Mouse (Mus musculus) lung, postnatal 36 days (tissue): ENCODE measurements around the gene Mex3d.
A peak's percentile ranks its signal among the peaks of the same experiment; 100 is the strongest.
"Not testable (repeated sequence)": the region's sequence is repeated elsewhere in the genome, so short reads cannot be mapped to it uniquely, and the experiment has no call there.

ENCODE experiments used
- DNase-seq: peaks from one replicate; pipeline ENCODE4 v3.0.0; 2022; ENCODE audit warnings: mixed read lengths

The Mex3d gene

DNA sequence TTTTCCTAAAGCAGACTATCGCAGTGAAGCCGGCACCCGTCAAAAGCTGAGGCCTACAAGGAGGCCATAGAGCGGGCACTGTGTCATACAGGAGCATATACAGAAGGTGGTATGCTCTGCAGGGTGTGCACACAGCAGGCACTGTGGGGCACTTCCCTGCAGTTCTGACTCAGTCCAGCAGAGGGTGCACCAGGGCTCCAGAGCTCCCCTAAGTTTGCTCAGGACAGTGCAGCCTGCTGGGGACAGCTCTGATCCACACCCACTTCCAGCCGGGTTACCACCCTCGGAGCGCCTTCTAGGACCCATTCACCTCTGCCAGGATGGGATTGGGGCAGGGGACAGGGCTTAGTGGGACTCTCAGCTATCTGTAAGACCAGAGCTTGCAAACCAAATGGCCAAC is 37.2 kb downstream of the Mex3d start:
- peak; percentile 92 for DNase-seq

DNA sequence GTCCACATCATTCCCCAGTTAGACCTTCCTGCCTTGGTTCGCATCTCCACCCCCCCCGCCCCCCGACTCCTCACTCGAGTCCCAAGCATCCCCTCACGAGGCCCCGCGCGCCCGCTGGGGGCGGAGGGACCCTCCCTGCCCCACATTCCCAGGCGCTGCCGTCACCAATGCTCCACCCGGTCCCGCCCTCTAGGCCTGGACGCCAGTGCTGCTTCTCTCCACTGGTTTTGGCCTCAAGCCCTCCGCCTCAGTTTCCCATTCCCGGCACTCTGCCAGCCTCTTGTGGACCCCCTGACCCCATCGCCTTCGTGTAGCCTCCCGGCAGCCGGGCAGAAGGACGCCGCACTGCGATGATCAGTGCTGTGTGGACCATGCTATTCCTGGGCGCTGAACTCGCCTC is 38.5 kb downstream of the Mex3d start:
- DNase-seq, result no peak

DNA sequence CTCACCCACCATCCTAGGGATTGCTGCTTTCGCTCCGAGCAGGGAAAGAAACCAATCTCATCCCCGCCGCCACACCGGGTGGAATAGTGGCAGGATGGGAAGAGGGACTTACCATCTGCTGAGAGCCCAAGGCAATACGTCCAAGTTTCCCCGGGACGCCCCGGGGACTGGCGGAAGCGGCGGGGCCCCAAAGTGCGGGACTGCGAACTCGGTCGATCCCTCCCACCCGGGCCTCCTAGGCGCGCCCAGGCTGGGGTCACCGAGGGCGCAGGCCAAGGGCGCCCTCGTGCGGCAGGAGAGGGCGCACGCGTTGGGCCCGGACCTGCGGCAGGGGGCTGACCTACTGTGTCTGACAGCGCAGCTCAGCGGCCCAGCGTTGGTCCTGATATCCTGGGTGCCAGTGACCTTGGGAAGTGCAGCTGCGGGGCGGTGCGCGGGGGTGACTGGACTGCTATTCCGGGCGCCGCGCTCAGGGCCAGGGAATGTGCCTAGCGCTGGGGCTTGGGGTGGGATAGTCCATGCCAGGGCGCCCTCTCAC is 39.1 kb downstream of the Mex3d start, which contains the start of gene Adamtsl5:
TSS of gene Adamtsl5 (minus strand) at position 169 of the 538 bp plus-strand sequence.
- peak; percentile 70 for DNase-seq

DNA sequence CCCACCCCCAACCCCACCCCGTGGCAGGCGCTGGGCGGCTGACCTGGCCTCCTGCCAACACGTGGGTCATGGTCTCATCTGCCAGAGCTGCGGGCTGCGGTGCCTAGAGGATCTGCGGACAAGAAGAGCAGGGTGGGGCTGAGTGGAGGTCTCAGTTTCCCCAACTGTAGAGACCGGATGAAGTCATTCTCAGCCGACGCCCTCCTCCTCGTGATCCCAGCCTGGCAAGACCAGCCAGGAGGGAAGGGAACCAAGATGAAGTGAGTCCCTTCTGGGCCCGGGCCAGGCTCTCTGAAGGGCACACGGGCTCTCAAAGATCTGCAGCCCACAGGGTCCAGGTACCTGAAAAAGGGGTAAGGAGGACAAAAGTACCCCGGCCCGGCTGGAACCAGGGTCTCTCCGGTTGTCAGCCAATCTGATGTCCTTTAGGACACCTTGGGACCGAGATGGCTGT is 39.9 kb downstream of the Mex3d start:
- DNase-seq, result peak; percentile 60

DNA sequence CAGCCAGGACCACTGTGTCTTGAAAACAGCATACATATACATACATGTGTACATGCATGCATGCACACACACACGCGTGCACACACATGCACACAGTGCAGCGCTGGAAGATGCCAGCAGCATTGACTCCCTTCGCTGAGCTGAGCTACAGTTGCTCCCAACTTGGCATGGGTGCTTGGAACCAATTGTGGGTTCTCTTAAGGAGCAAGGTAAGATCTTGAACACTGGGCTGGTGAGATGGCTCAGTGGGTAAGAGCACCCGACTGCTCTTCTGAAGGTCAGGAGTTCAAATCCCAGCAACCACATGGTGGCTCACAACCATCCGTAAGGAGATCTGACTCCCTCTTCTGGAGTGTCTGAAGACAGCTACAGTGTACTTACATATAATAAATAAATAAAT is 41.5 kb downstream of the Mex3d start:
- DNase-seq, result not testable (repeated sequence)

DNA sequence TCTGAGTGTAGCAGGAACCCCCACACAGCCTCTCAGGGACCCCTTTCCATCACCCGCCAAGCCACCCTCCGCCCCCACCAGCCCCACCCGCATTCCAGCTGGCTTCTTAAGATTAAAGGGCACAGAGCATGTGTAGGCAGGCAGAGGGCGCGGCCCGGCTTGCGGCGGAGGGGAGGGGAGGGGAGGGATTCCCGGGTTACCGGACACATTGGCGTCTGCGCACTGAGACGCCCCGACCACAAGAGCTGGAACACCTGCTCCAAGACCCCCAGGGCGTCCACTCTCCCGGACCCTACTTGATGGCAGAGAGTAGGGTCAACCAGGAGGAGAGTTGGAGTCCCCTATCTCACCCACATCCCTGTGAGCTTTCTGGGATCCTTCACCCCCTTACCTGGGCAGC is 42.3 kb downstream of the Mex3d start:
- DNase-seq, result peak; percentile 64

DNA sequence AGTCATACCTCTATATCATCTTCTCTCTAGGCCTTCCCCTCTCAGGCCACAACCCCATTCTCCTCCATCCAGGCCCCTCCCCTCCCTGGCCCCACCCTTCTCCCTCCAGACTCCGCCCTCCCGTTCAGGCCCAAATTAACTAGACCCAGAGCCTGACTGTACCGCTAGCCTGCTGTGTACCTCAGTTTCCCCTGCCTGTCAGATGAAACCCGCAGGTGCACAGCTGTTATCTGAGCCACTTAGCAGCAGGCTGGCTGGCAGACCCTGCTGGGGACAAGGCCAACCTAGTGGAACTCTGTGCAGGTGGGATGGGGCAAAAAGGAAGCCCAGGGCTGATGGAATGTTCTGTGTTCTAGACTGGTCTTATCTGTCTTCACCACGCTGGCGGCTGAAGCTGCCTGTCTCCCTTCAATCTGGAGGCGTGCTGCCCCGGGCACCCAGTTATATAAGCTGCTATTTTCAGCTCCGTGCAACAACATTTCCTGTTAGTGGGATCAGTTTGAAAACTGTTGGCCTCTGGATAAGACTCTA is 43.3 kb downstream of the Mex3d start:
- peak; percentile 73 for DNase-seq

DNA sequence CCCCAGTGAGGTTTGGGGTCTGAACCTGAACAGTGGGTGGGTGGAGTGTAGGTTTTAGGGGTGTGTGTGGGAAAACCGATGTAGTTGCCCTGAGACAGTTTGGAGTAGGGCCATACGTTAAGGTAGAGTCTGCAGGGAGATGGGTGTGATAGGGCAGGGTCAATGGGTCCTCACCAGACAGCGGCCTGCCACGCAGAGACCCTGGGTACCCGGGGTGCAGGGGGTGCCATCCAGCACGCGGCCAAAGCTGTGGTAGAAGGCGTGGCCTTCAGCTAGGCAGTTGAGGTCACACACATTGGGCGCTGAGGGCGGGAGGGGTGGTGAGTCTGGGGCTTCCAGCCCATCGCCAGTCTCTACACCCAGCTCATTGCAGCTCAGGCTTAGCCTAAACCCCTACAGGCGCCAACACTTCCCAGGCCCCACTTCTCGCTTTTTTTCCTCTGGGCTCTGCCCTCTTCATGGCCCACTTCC is 44.0 kb downstream of the Mex3d start:
- DNase-seq, result no peak

DNA sequence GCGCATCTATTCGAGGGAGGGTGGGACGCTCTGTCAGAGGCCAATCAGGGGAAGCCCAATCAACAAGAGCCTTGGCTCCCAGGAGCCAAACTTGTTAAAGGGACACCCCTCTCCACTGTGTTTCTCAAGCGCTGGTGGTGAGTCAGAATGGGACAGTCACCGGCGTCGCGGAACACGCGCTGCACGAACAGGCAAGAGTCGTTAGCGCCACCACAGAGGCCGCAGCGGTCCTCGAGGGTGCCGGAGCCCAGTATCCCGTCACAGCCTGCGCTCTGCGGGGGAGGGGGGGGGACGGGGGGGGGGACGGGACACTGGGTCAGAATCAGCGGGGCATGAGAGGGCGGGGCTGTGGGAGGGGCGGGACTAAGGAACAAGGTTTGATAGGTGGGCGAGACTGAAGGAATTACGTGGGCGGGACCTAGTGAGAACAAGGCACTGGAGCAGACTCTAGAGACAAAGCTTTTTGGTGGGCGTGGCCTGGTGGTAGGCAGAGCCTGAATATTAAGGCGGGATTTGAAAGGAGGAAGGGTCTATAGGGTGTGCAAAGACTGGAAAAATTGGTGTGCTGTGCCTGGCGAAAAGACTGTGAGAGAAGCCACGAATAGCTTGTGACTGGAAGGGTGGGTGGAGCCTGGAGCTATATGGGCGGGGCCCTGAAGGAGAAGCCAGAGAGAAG is 44.6 kb downstream of the Mex3d start:
- DNase-seq, result peak; percentile 82

DNA sequence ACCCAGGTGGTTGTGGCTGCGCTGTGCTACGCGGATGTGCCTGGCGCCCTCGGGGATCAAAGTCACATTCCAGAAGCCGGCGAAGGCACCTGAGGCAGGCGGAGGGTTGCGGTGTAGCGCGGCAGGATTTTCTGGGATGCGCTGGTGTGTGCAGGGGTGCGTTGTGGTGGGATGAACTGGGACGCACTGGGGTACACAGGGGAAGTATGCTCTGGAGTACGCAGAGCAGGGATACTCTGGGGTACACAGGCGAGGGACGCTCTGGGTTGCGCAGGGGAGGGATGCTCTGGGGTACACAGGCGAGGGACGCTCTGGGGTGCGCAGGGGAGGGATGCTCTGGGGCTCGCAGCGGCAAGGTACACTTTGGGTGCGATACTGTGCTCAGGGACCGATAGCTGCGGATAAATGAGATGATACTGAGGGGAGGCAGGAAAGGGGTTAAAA is 45.1 kb downstream of the Mex3d start:
- DNase-seq, result no peak

DNA sequence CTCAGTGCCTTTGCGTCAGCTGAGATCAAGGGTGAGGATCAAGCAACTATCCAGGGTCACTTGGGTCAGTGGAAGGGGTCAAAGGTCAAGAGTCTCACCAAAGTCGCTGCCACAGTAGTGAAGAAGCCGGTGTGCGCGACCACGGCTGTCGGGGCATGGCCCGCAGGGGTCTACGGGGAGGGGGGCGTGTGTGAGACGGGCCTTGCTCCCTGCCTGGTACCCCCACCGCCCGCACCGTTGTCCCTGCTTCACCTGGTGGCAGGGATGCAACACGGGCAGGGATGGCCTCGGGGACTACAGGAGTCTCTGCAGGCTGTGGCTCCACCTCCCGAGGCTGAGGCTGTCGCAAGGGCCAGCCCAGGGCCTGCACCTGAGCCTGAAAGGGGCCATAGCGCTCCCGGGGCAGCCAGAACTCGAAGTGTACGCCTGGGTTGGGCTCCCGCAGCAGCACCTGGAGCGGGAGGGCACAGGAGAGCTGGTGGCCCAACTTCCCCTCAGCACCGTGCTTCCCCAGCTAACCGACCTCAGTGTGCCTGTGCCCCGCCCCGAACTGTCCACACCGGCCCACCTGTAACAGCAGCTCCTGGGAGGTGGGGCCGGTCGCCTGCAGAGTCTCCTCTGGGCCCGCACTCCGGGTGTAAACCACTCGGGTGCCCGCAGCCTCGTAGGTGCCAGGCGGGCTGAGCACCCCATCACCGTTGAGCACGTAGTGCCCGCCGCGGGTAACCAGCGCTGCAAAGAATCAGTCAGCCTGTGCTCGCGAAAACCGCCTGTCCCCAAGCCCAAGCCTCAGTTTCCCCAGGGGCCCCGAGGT is 45.8 kb downstream of the Mex3d start:
- no peak for DNase-seq

DNA sequence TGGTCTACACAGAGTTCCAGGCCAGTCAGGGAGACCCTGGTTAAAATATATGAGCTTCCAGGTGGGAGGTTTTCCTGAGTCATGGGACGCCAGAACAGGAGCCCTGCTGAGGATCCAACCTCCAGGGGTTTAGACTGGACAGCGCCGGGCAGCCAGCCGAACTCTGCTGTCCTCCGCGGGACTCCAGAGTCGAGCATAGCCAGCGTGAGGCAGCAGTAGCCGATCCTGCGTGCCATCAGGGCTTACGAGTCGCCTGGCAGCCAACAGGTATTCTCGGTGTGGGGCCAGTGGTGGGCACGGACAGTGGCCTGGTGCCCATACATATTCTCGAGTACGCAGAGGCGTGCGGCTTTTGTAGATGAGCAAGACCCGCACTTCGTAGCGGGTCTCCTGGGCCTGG is 46.4 kb downstream of the Mex3d start:
- DNase-seq, result no peak

DNA sequence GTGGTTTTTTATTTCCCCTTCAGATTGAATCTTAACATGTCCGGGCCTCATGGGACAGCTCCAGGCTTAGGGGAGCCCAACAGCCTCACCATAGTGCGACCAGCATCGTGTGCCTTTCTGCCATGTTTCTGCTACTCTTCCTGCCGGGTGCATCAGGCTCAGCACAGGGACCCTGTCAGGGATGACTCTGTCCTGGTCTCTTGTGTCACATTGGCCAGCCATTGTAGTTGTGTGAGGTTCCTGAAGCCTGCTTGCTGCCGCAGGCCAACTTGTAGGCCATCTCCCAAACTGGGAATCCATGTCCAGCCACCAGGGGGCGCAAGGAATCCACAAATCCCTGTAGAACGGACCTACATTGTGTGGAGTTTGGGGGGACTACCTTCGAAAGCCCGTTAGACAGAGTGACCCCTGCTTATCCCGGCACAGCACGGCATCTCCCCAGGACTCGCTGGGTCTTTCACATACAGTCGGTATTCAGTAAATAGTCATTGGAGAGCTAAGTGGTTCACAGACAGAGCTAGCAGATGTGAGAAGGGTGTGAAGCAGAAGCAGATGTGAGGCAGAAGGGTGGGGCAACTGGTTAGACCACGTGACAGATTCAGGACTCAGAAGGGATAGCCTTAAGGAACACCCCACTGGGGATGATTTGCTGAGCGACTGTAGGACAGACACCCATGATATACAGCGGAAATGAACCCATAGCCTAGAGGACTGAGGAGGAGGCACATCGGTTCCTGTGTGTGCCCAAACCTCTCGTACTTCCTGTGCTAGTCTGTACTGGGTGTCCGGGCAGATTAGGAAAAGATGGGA is 47.3 kb downstream of the Mex3d start:
- peak; percentile 93 for DNase-seq

DNA sequence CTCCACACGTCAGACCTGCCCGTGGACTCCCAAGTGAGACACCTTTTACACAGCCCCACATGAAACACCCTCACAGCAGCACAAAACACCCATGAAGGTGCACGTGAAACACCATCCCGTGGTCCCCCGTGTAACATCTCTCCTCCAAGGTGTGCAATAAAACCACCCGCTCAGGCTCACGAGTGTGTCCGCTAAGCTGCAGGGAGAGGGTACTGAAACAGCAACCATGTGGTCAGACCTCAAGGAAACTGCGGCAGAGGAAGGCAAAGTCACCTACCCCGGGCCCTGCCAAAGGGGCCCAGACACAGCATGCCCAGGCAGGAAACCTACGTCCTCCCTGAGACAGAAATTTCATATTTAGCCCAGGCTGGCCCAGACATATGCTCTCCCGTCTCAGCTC is 51.2 kb downstream of the Mex3d start:
- no peak for DNase-seq

DNA sequence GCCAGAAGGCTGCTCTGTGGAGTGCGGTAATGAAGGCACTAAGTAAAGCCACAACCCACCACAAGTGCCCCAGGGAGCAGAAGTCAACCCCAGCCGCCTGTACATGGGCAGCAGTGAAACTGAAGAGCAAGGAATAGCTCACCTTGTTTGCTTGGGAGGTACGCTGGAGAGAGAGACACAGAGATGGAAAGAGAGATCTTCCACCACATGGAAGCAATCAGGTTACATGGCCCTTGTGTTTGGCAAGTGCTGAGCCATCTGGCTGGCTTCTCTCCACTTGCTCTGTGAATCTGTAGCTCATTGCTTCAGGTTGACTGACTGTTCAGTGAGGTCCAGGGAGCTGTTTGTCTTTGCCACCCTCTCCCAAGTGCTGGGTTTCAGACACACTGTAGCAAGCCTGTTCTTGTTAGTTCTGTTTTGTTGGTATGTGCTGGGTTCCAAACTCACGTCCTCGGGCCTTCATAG is 54.9 kb downstream of the Mex3d start:
- no peak for DNase-seq

DNA sequence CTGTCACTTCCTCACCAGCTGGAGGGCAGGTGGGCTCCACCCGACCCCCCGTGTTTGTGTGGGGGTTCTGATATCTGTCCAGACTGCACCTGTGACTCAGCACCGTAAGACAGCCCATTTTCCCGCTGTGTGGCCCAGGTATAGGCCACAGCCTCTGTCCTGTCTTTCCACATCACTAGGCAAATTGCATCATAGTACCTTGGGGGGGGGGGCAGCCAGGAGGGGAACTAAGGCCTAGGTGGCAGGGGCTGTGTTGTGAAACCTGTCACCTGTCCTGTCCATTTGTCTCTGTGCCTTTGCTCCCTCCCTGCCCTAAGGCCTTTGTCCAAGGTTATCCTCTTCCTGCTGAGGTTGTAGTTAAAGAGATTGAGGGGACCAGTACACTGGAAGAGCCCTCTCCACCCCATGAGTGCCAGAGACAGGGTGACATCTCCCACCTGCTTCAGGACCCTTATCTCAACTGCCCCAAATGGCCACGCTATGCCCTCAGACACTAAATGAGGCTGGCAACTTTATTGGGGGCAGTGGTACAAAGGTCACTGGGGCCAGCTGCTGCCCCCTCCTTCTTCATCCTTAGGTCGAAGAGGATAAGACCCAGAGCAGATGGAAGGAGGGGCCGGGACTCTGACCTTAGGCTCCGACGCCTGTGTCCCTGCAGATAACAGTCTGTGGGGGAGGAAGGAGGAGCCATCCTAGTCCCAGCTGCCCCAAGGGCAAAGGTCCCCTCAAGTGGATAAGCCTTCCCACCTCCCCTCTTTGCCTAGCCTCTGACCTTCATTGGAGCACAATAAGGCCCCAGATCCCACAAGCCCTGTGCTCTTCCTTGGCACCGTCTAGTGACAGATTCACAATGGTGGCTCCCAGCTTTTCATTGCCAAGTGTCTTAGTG is 55.6 kb downstream of the Mex3d start:
- peak; percentile 28 for DNase-seq

DNA sequence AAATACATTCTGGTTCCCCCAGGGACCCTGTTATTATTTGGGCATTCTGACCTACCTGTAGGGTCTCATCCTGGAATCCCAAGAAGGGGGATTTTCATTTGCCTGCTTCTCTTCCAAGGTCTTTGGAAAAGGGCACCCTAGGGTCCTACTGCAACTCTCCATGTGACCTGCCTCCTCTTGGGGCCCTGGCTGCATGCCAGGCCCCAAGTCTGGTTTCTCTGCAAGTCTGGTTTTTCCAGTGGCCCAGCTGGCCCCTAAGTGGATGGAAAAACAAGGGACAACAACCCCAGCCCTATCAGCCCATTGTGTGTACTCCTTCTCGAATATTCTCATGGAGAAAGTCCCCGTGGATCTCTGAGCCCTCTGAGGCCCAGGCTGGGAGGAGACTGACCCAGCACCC is 56.6 kb downstream of the Mex3d start:
- peak; percentile 55 for DNase-seq
